Mouse (Mus musculus) cortical plate, adult 2 months (tissue): ENCODE data around the gene Scamp2.

ENCODE experiments used
- CTCF ChIP-seq: fragments of 200-500 bp; IDR thresholded peaks from 2 replicates; pipeline ENCODE4 v1.5.1; 2011; ENCODE audit warnings: mild to moderate bottlenecking, control low read depth, low read length; ENCODE audit not compliant: insufficient read depth; ENCODE audit errors: extremely low read depth
- POLR2A ChIP-seq: fragments of 200-500 bp; IDR thresholded peaks from 2 replicates; pipeline ENCODE4 v1.6.1; 2011; ENCODE audit warnings: mild to moderate bottlenecking, low read length, control low read depth; ENCODE audit not compliant: insufficient read depth; ENCODE audit errors: extremely low read depth

- TF ChIP-seq CTCF (no peak), POLR2A (no peak)
Measured at GRCm38 (mm10) chr9:57604875-57605274, 44.1 kb downstream of the Scamp2 start.
